Mouse (Mus musculus) bone marrow macrophage, adult 2 months (primary cell): ENCODE data around the gene Rexo1. TPM values are rescaled to one million over a fixed set of nuclear protein-coding genes. Genes with fewer than 3 reads are reported as not detected.

ENCODE experiments used
- H3K27ac ChIP-seq: 2 replicates; pipeline ENCODE4 v1.5.1; 2012; ENCODE audit warnings: low read depth, low read length; ENCODE audit not compliant: insufficient read depth
- H3K4me1 ChIP-seq: 2 replicates; pipeline ENCODE4 v1.6.1; 2012; ENCODE audit warnings: low read length; ENCODE audit not compliant: control insufficient read depth, insufficient read depth
- H3K4me3 ChIP-seq: 2 replicates; pipeline ENCODE4 v1.5.1; 2012; ENCODE audit warnings: mild to moderate bottlenecking, low read length, moderate library complexity; ENCODE audit not compliant: insufficient read depth
- CTCF ChIP-seq: IDR thresholded peaks from 2 replicates; pipeline ENCODE4 v1.5.1; 2012; ENCODE audit warnings: low read depth, mild to moderate bottlenecking, low read length, moderate library complexity
- POLR2A ChIP-seq: IDR thresholded peaks from 2 replicates; pipeline ENCODE4 v1.6.1; 2012; ENCODE audit warnings: mild to moderate bottlenecking, low read depth, low read length, borderline replicate concordance
- polyA plus RNA-seq: library from polyadenylated mRNA; stranded (reverse); fragments of >200 nt; gene quantifications from 2 replicates; pipeline ENCODE4 v1.2.4, GENCODE M21; 2012; ENCODE audit not compliant: missing spikeins, insufficient read depth, insufficient read length

Gene Rexo1
- polyA plus RNA-seq, 1 experiment: 29.8 TPM

GRCm38 (mm10) chr10:80538180-80538579 lies 23.2 kb downstream of the Rexo1 start:
- Histone ChIP-seq H3K4me1 (peaks cover 17% of the 10 kb centered on the region), H3K4me3 (no peak overlapping the region), H3K27ac (no peak overlapping the region)
- TF ChIP-seq POLR2A (no peak), CTCF (no peak)

- TF ChIP-seq CTCF (no peak), POLR2A (no peak)
- Histone ChIP-seq H3K4me1 (peaks cover 17% of the 10 kb centered on the region), H3K4me3 (no peak overlapping the region), H3K27ac (no peak overlapping the region)
These were observed 25.6 kb downstream of the Rexo1 start for GRCm38 (mm10) chr10:80535711-80536110.

- no peak for TF ChIP-seq POLR2A
- Histone ChIP-seq H3K4me1 (peaks cover 17% of the 10 kb centered on the region), H3K4me3 (no peak overlapping the region), H3K27ac (no peak overlapping the region)
These were observed 26.3 kb downstream of the Rexo1 start for GRCm38 (mm10) chr10:80535071-80535470.

- Histone ChIP-seq H3K4me3 (no peak overlapping the region), H3K4me1 (peaks cover 14% of the 10 kb centered on the region), H3K27ac (no peak overlapping the region)
- TF ChIP-seq POLR2A (no peak), CTCF (no peak)
These were observed 27.7 kb downstream of the Rexo1 start for GRCm38 (mm10) chr10:80533704-80534103.

- TF ChIP-seq CTCF (no peak), POLR2A (no peak)
These were observed 28.6 kb downstream of the Rexo1 start for GRCm38 (mm10) chr10:80532783-80533182.

GRCm38 (mm10) chr10:80526172-80526571 lies 35.2 kb downstream of the Rexo1 start:
- no peak for TF ChIP-seq CTCF
- TF ChIP-seq POLR2A: no peak
- Histone ChIP-seq H3K4me3 (no peak overlapping the region), H3K27ac (no peak overlapping the region), H3K4me1 (no peaks in the 10 kb centered on the region)

More at GRCm38 (mm10) chr10:80532783-80533182, 28.6 kb downstream of the Rexo1 start:
- Histone ChIP-seq H3K4me1 (peaks cover 5% of the 10 kb centered on the region), H3K4me3 (no peak overlapping the region), H3K27ac (no peak overlapping the region)

- Histone ChIP-seq H3K27ac (no peak overlapping the region), H3K4me3 (no peak overlapping the region), H3K4me1 (no peaks in the 10 kb centered on the region)
- peak; percentile 27; the same call in 1 of the 2 replicates for TF ChIP-seq CTCF
- no peak for TF ChIP-seq POLR2A
These were observed 38.1 kb downstream of the Rexo1 start for GRCm38 (mm10) chr10:80523299-80523698.

GRCm38 (mm10) chr10:80519287-80519686 lies 42.1 kb downstream of the Rexo1 start:
- Histone ChIP-seq H3K4me1 (no peaks in the 10 kb centered on the region), H3K27ac (no peak overlapping the region), H3K4me3 (no peak overlapping the region)
- TF ChIP-seq POLR2A (no peak), CTCF (no peak)

GRCm38 (mm10) chr10:80513739-80514138 lies 47.6 kb downstream of the Rexo1 start:
- Histone ChIP-seq H3K27ac (no peak overlapping the region), H3K4me1 (peaks cover 9% of the 10 kb centered on the region), H3K4me3 (no peak overlapping the region)
- TF ChIP-seq POLR2A (no peak), CTCF (no peak)

- Histone ChIP-seq H3K4me3 (peak overlapping the region; percentile 57; the same call in 1 of the 2 replicates), H3K27ac (no peak overlapping the region), H3K4me1 (peaks cover 9% of the 10 kb centered on the region)
- no peak for TF ChIP-seq CTCF
- TF ChIP-seq POLR2A: no peak
These were observed 51.1 kb downstream of the Rexo1 start for GRCm38 (mm10) chr10:80510273-80510660.
